Mouse (Mus musculus) embryonic stem cell, embryonic (primary cell): ENCODE results near the gene Ostm1.

ENCODE experiments used
- CTCF ChIA-PET, 4 experiments: fragments of 300-600 bp in 2 of 4; fragments of 350-600 bp in 2 of 4; sonication (Branson Sonifier 250); formaldehyde crosslinking; loops; one replicate each; lab custom pipeline; 2022; ENCODE audit warnings: inconsistent platforms in 2 of 4; lab: Charles Lee
- POLR2A ChIA-PET, 4 experiments: fragments of 300-600 bp in 2 of 4; fragments of 350-600 bp in 2 of 4; sonication (Branson Sonifier 250); formaldehyde crosslinking; loops; one replicate each; lab custom pipeline; 2022; ENCODE audit warnings: antibody characterized with exemption in 4 of 4, inconsistent platforms in 1 of 4; lab: Charles Lee

The Ostm1 gene

DNA sequence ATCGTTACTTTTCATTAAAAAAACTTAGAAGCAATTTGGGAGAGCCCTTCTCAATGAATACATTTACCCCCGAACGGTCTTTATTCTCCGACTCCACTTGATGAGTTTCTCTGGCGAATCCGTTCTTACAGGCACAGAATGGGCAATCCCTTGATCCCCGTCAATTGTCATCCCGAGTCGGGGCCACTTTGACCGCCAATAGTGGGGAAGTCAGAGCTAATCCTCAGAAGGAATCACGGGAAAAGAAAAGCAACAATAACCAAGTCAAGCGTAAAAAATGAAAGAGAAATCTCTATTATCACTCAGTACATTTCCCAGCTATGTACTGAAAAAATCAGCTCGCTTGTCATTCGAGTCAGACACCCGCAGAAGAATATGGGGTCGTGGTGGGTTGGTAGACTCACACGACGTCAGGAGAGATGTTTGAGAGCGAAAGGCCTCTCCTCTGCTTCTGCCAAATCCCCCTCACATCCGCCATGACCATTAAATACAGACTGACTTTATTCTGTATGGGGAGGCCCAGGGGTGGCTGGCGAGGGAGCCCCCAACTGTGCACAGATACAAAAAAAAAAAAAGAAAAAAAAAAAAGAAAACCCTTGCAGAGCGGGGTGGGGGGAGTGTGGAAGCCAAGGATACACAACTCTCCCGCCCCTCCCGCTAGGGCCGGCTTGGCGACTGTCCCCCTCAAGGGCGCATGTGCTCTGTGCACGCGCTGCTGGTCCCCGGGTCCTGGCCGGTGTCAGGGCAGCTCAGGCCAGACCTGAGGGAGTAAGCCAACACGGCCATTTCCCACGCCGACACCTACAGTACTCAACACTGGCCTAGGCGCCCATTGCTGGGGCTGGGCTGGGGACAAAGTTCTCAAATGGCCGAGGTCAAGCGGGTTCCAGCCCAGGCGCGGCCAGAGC, 49.1 kb downstream of the Ostm1 start:
- CTCF ChIA-PET, result interaction anchor here (0.5 to 1.3 kb wide), 5 partner anchors 36 to 200 kb away, joined by 3 to 10 read pairs (median 3); no protein-coding TSS in a partner anchor

DNA sequence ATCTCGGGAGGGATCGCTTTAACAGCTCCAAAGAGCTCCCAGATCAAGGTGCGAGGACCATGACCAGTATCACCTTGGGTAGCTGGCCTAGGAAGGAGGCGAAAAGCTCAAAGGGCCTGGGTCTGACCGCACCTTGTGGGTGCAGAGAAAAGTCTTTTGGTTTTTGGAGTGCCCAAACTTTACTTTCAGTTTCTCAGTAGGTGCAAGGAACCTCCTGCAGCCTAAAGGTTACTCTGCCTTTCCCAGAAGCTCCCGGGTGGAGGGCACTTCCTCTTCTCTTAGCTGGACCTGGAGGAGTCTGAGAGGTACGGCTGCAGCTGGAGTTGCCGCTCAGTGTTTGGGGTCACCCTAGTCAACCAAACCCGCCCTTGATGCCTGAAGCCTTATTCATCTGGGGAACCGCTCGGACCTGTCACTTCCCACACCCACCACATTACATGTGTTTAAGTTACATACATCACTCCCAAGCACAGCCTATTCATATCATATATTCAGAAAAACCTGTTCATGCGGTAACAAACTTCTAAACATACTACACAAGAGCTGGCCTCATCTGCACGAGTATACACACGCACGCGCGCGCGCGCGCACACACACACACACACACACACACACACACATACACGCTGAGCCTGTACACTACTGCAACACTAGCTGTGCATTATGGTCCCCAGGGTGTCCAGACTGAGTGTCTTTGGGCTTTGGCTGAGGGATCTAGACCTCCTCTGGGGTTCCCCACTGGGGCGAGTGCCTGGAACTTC, 49.9 kb downstream of the Ostm1 start:
- CTCF ChIA-PET, result interaction anchor here (0.5 to 1.3 kb wide), 5 partner anchors 37 to 208 kb away, joined by 3 to 10 read pairs (median 4); no protein-coding TSS in a partner anchor

More for the DNA sequence above, 49.1 kb downstream of the Ostm1 start:
- POLR2A ChIA-PET, result interaction anchor here in 2 of 4 experiments (1.1 to 4.3 kb wide), 6 partner anchors 12 to 52 kb away, joined by 3 to 19 read pairs (median 5); partner anchors contain the start of genes Nr2e1 (in 1 of the 2) and Ostm1 (in 1 of the 2)

GRCm38 (mm10) chr10:42634122-42634720, 50.6 kb downstream of the Ostm1 start:
- POLR2A ChIA-PET, result interaction anchor here (0.7 to 4.3 kb wide), 14 partner anchors 9 to 249 kb away, joined by 3 to 19 read pairs (median 4); partner anchors contain the start of genes Nr2e1 (in 1 of the 4) and Ostm1 (in 1 of the 4)
- CTCF ChIA-PET, result interaction anchor here in 3 of 4 experiments (1.0 to 1.3 kb wide), 3 partner anchors 30 to 208 kb away, joined by 4 to 8 read pairs (median 5); no protein-coding TSS in a partner anchor

More for the DNA sequence above, 49.9 kb downstream of the Ostm1 start:
- POLR2A ChIA-PET, result interaction anchor here (0.7 to 4.3 kb wide), 11 partner anchors 10 to 248 kb away, joined by 3 to 19 read pairs (median 4); partner anchors contain the start of genes Nr2e1 (in 1 of the 4) and Ostm1 (in 1 of the 4)

- POLR2A ChIA-PET, result interaction anchor here in 3 of 4 experiments (0.6 to 4.3 kb wide), 17 partner anchors 10 to 327 kb away, joined by 3 to 19 read pairs (median 4); partner anchors contain the start of genes Nr2e1 (in 1 of the 3) and Ostm1 (in 1 of the 3)
- CTCF ChIA-PET, result interaction anchor here in 3 of 4 experiments (0.7 to 1.0 kb wide), 7 partner anchors 9 to 366 kb away, joined by 3 to 9 read pairs (median 4); no protein-coding TSS in a partner anchor
Measured at GRCm38 (mm10) chr10:42635046-42635445, 51.4 kb downstream of the Ostm1 start.

DNA sequence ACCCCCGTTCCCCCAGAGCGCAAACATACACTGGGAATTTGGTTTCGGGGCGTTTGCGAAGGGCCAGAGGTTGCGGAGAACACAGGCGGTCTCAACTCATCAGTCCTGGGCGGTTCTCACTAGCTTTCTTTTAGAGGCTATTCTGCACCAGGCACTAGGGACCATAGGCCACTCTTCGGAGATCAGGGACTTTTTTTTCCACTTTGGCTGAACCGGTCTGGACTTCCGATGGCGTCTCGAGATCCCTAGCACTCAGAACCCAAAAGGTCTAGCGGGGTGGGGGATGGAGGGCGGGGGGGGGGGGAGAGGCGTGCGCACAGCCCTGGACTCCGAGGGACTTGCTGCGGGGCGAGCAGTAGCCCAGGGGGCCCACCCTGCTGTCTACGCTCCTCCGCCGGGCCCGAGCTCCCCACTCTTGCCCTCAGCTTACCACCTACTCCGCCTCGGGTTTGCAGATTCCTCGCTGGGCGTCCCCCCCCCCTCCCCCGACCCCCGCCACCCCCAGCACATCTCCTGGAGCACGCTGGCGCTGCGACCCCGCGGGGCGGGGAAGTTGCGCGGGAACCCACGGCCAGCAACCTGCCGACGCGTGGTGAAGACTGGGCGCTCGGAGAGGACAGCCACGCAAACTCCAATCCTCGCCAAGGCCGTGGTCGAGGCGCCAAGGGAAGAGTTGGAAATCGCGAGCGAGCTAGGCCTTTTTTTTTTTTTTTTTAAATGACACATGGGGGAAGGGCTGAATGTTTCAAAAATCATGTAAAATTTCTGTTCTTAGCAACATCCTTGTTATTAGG, 52.1 kb downstream of the Ostm1 start:
- POLR2A ChIA-PET, result interaction anchor here in 3 of 4 experiments (0.6 to 4.3 kb wide), 17 partner anchors 9 to 1158 kb away, joined by 3 to 19 read pairs (median 4); partner anchors contain the start of genes Ostm1 (in 2 of the 3), Nr2e1 (in 1 of the 3) and Sec63 (in 1 of the 3)
- CTCF ChIA-PET, result interaction anchor here (0.6 to 1.3 kb wide), 10 partner anchors 8 to 281 kb away, joined by 3 to 6 read pairs (median 4); no protein-coding TSS in a partner anchor

- CTCF ChIA-PET, result interaction anchor here in 3 of 4 experiments (0.6 to 1.3 kb wide), 7 partner anchors 15 to 320 kb away, joined by 3 to 6 read pairs (median 3); no protein-coding TSS in a partner anchor
- POLR2A ChIA-PET, result interaction anchor here in 2 of 4 experiments (0.6 to 2.0 kb wide), 7 partner anchors 10 to 328 kb away, joined by 3 to 9 read pairs (median 3); partner anchors contain the start of genes Ostm1 (in 1 of the 2) and Sec63 (in 1 of the 2)
Measured at GRCm38 (mm10) chr10:42636360-42637182, 52.9 kb downstream of the Ostm1 start.

GRCm38 (mm10) chr10:42637183-42637788, 53.7 kb downstream of the Ostm1 start:
- POLR2A ChIA-PET, result interaction anchor here in 1 of 4 experiments (0.6 to 1.7 kb wide), 3 partner anchors 19 to 41 kb away, joined by 3 to 5 read pairs (median 5); no protein-coding TSS in a partner anchor

GRCm38 (mm10) chr10:42639856-42640255, 56.2 kb downstream of the Ostm1 start:
- ChIA-PET POLR2A (interaction anchor here in 2 of 4 experiments (0.6 to 1.7 kb wide), 14 partner anchors 9 to 300 kb away, joined by 3 to 7 read pairs (median 3); partner anchors contain the start of genes Sec63 (in 1 of the 2) and Snx3 (in 1 of the 2)), CTCF (interaction anchor here in 1 of 4 experiments (0.9 to 1.7 kb wide), 3 partner anchors 10 to 57 kb away, joined by 3 to 9 read pairs (median 3); no protein-coding TSS in a partner anchor)

More at GRCm38 (mm10) chr10:42637183-42637788, 53.7 kb downstream of the Ostm1 start:
- CTCF ChIA-PET, result interaction anchor here in 3 of 4 experiments (0.7 to 1.2 kb wide), 4 partner anchors 19 to 363 kb away, joined by 3 to 4 read pairs (median 4); no protein-coding TSS in a partner anchor

DNA sequence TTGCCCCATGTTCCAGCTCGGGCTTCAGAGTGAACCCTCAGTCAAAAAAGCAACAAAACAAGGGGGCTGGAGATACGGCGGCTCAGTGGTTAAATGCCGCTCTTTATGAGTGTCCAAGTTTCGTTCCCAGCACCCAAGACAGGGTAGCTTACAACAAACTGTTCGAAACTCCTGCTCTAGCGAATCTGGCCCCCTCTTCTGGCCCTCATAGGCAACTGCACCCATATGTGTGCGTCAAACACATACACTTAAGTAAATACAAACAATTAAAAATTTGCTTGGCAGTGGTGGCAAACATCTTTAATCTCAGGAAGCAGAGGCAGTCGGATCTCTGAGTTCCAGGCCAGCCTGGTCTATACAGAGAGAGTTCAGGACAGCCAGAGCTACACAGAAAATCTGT, 60.0 kb downstream of the Ostm1 start:
- ChIA-PET CTCF (interaction anchor here (0.6 to 1.9 kb wide), 16 partner anchors 8 to 811 kb away, joined by 3 to 9 read pairs (median 3); partner anchors contain the start of gene Afg1l (in 1 of the 4)), POLR2A (interaction anchor here in 2 of 4 experiments (0.6 to 3.9 kb wide), 9 partner anchors 9 to 315 kb away, joined by 3 to 19 read pairs (median 3); partner anchors contain the start of gene Sec63 (in 1 of the 2))

DNA sequence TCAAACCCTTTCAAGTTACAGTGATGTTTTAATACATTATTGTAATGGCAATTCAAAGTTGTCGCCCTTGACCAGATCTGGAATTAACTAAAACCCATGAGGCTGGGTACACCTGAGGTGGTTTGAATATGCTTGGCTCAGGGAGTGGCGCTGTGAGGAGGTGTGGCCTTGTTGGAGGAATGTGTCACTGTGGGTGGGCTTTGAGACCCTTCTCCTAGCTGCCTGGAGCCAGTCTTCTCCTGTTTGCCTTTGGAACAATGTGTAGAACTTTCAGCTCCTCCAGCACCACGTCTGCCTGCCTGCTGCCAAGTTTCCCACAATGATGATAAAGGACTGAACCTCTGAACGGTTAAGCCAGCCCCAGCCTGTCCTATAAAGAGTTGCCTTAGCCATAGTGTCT, 62.7 kb downstream of the Ostm1 start:
- ChIA-PET CTCF (interaction anchor here (0.6 to 1.6 kb wide), 6 partner anchors 41 to 670 kb away, joined by 3 to 7 read pairs (median 4); no protein-coding TSS in a partner anchor), POLR2A (interaction anchor here (0.6 to 3.9 kb wide), 27 partner anchors 9 to 369 kb away, joined by 3 to 19 read pairs (median 4); partner anchors contain the start of genes Afg1l (in 1 of the 4), Sec63 (in 1 of the 4) and Snx3 (in 1 of the 4))

- CTCF ChIA-PET, result no interaction called here
- POLR2A ChIA-PET, result interaction anchor here in 2 of 4 experiments (1.2 to 2.0 kb wide), 6 partner anchors 15 to 183 kb away, joined by 3 to 7 read pairs (median 4); partner anchors contain the start of gene Afg1l (in 1 of the 2)
Measured at GRCm38 (mm10) chr10:42661916-42662315, 78.3 kb downstream of the Ostm1 start.

DNA sequence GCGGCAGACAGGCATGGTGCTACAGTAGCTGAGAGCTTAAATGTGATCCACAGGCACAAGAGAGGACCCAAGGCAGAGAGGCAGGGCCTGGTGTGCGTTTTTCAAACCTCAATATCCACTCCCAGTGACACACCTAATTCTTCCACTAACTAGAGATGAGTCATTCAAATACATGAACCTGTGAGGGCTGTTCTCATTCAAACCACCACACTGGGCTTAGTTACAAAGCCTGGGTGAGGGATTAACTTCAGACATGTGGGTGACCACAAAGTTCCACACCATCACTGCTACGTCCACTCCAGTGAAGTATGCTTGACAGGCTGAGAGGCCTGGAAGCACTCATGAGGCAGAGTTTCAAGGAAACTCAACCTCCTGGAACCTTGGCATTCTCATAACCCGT, 86.3 kb downstream of the Ostm1 start:
- CTCF ChIA-PET, result interaction anchor here in 1 of 4 experiments (0.6 kb wide), 1 partner anchor 216 kb away, joined by 3 read pairs; no protein-coding TSS in a partner anchor

DNA sequence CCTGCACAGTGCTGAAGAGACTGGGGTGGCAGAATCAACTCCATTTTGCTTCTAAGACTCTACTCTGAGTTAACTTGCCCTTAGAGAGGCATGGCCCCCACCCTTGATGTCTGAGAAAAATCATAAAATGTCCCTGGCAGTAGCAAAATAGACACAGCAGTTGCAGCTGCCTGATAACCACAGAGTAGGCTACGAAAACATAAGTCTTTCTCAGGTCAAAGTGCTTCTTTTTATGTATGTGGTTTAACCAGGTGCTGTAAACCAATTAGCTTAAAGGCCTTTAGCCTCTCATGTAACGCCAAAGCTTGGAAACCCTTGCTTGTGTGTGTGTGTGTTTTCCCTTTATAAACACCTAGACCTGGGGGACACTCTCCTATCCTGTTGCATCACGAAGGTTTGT, 89.2 kb downstream of the Ostm1 start:
- POLR2A ChIA-PET, result interaction anchor here in 2 of 4 experiments (0.6 to 1.1 kb wide), 4 partner anchors 13 to 151 kb away, joined by 3 to 8 read pairs (median 4); partner anchors contain the start of gene Sec63 (in 1 of the 2)
- CTCF ChIA-PET, result no interaction called here

More for the DNA sequence above, 86.3 kb downstream of the Ostm1 start:
- POLR2A ChIA-PET, result interaction anchor here in 2 of 4 experiments (1.0 to 1.7 kb wide), 3 partner anchors 9 to 25 kb away, joined by 3 to 5 read pairs (median 3); no protein-coding TSS in a partner anchor

DNA sequence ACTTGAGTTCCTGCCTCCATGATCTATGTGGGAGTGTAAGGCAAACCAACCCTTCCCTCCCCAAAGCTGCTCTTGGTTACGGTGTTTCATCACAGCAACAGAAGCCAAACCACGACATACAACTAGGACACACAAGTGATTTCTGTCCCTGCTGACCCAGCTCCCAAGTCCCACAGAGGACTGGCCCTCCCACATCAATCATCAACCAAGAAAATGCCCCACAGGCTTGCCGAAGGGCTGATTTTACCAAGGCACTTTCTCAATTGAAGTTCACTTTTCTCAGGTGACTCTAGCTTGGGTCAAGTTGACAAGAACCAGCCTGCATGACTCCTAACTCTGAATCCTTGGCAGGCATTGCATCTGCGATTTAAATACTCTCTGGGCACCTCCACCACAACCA, 91.9 kb downstream of the Ostm1 start:
- CTCF ChIA-PET, result no interaction called here
- POLR2A ChIA-PET, result interaction anchor here in 2 of 4 experiments (0.5 to 1.2 kb wide), 3 partner anchors 22 to 719 kb away, joined by 3 read pairs; no protein-coding TSS in a partner anchor
